8 mouse cellular contexts compared by ENCODE assay signal in genomic region chr13:41248751-41249520, GRCm38 (mm10). TPM values are rescaled to one million over a fixed set of nuclear protein-coding genes. Genes with fewer than 3 reads are reported as not detected.
DNase-seq lines count a peak whose midpoint lies in the region; ATAC-seq and TF ChIP-seq lines count a peak whose summit lies in the region.

No protein-coding gene starts in this region.

- H3K36me3 ChIP-seq in heart, embryonic 11.5 days (ENCODE audit: control insufficient read depth, insufficient read depth, low read length): no peaks in the 10 kb centered on the region
- H3K36me3 ChIP-seq in CH12.LX (replicated peaks in 1 of 2; ENCODE audit: control insufficient read depth in 1 of 2, insufficient read depth in 1 of 2, low read length in 1 of 2): peaks cover 0 to 12% of the 10 kb centered on the region in 2 experiments
- H3K36me3 ChIP-seq in embryonic facial prominence, embryonic 12.5 days: no peaks in the 10 kb centered on the region
- H3K36me3 ChIP-seq in hindbrain, embryonic 16.5 days (ENCODE audit: control insufficient read depth, insufficient read depth, low read length): no peaks in the 10 kb centered on the region

- 41% methylated on average over 12 of the region's 12 CpGs for WGBS in heart, embryonic 11.5 days (ENCODE audit: insufficient replicate concordance)
- WGBS in embryonic facial prominence, embryonic 12.5 days: 45% methylated on average over 12 of the region's 12 CpGs
- WGBS in hindbrain, embryonic 16.5 days: 40% methylated on average over 12 of the region's 12 CpGs

- in situ Hi-C loops in CH12.LX (cut with MboI; ENCODE audit: low pct_ligation_motif_present, low pct_unique_long_range_greater_than_20kb, low sequenced_read_pairs): loop anchor here (25.0 kb wide), 1 partner anchor 237 kb away; the partner anchor contains the start of genes Pak1ip1 and Tmem14c

- peak overlapping the region; percentile 86 for H3K4me3 ChIP-seq in heart, embryonic 11.5 days (ENCODE audit: low read depth, low read length)
- H3K4me3 ChIP-seq in CH12.LX (replicated peaks in 1 of 3; ENCODE audit: low read depth in 2 of 3, low read length in 2 of 3, poor library complexity in 1 of 3): peak overlapping the region; percentile 64 to 78 (median 68)
- H3K4me3 ChIP-seq in embryonic facial prominence, embryonic 12.5 days: peak overlapping the region; percentile 77
- peak overlapping the region; percentile 87 for H3K4me3 ChIP-seq in hindbrain, embryonic 16.5 days (ENCODE audit: low read length)

- dilution Hi-C loops in CH12.LX (cut with MboI; ENCODE audit: extremely low pct_ligation_motif_present, extremely low pct_unique_long_range_greater_than_20kb, low sequenced_read_pairs): no loop called here

- peaks cover 8% of the 10 kb centered on the region for H3K4me1 ChIP-seq in heart, embryonic 11.5 days (ENCODE audit: control insufficient read depth, insufficient read depth, low read length)
- peaks cover 3 to 29% of the 10 kb centered on the region in 2 experiments; a peak in 3 of 4 replicates for H3K4me1 ChIP-seq in CH12.LX (ENCODE audit: control insufficient read depth in 1 of 2, insufficient read depth in 2 of 2)
- no peaks in the 10 kb centered on the region for H3K4me1 ChIP-seq in embryonic facial prominence, embryonic 12.5 days
- peaks cover 7% of the 10 kb centered on the region for H3K4me1 ChIP-seq in hindbrain, embryonic 16.5 days (ENCODE audit: control insufficient read depth, insufficient read depth, low read depth, low read length)

- H3K9me3 ChIP-seq in heart, embryonic 11.5 days (replicated peaks; ENCODE audit: control insufficient read depth, low read length): no peaks in the 10 kb centered on the region
- H3K9me3 ChIP-seq in CH12.LX (replicated peaks; ENCODE audit: low read length): no peaks in the 10 kb centered on the region
- H3K9me3 ChIP-seq in embryonic facial prominence, embryonic 12.5 days: no peaks in the 10 kb centered on the region
- H3K9me3 ChIP-seq in hindbrain, embryonic 16.5 days (ENCODE audit: control insufficient read depth, low read length): no peaks in the 10 kb centered on the region

- no peak for TF ChIP-seq CTCF in CH12.LX (conservative IDR thresholded peaks at IDR 0.05 in 1 of 2, IDR thresholded peaks at IDR 0.05 in 1 of 2; ENCODE audit: low read depth in 2 of 2, low read length in 2 of 2)

- peak overlapping the region; percentile 77 for H3K27ac ChIP-seq in heart, embryonic 11.5 days (ENCODE audit: low read depth, low read length)
- H3K27ac ChIP-seq in CH12.LX (ENCODE audit: insufficient read depth, low read depth): no peak overlapping the region
- peak overlapping the region; percentile 63; the same call in 1 of the 2 replicates for H3K27ac ChIP-seq in embryonic facial prominence, embryonic 12.5 days
- peak overlapping the region; percentile 61 for H3K27ac ChIP-seq in hindbrain, embryonic 16.5 days (ENCODE audit: low read depth, low read length)

- TF ChIP-seq POLR2A in CH12.LX (IDR thresholded peaks at IDR 0.05; ENCODE audit: low read depth, low read length): no peak

- intact Hi-C loops in heart, postnatal 25 days (cut with DNase I): no loop called here

- H3K9ac ChIP-seq in heart, embryonic 11.5 days (ENCODE audit: low read depth, low read length): peak overlapping the region; percentile 85
- peak overlapping the region; percentile 55 for H3K9ac ChIP-seq in CH12.LX (ENCODE audit: insufficient read depth, low read depth)
- peak overlapping the region; percentile 39 for H3K9ac ChIP-seq in embryonic facial prominence, embryonic 12.5 days
- H3K9ac ChIP-seq in hindbrain, embryonic 16.5 days (ENCODE audit: low read depth, low read length): peak overlapping the region; percentile 63

- TF ChIP-seq EP300 in CH12.LX (IDR thresholded peaks at IDR 0.05; ENCODE audit: low read length): peak; percentile 51; the same call in 1 of the 2 replicates

- TF ChIP-seq RAD21 in CH12.LX (IDR thresholded peaks at IDR 0.05; ENCODE audit: low read depth, low read length): no peak

- H3K79me2 ChIP-seq in CH12.LX (replicated peaks; ENCODE audit: control insufficient read depth, extremely low read depth, insufficient read depth, poor library complexity, severe bottlenecking): no peaks in the 10 kb centered on the region; the same call in none of the 2 replicates

- H3K27me3 ChIP-seq in heart, embryonic 11.5 days (ENCODE audit: control insufficient read depth, insufficient read depth, low read length): no peaks in the 10 kb centered on the region
- no peaks in the 10 kb centered on the region for H3K27me3 ChIP-seq in CH12.LX (replicated peaks)
- H3K27me3 ChIP-seq in embryonic facial prominence, embryonic 12.5 days: no peaks in the 10 kb centered on the region
- no peaks in the 10 kb centered on the region for H3K27me3 ChIP-seq in hindbrain, embryonic 16.5 days (replicated peaks; ENCODE audit: control insufficient read depth, insufficient read depth, low read length)

- ATAC-seq in heart, embryonic 11.5 days (replicated peaks; ENCODE audit: insufficient number of reproducible peaks, low FRiP score, low TSS enrichment): no peak
- no peak for ATAC-seq in embryonic facial prominence, embryonic 12.5 days (ENCODE audit: insufficient number of reproducible peaks, insufficient read depth, low FRiP score, low TSS enrichment)
- peak; percentile 16 for ATAC-seq in hindbrain, embryonic 16.5 days

- DNase-seq in heart, postnatal 25 days (ENCODE audit: low spot score): no peak
- peak; percentile 79 for DNase-seq in CH12.LX (ENCODE audit: extremely low read depth)
- DNase-seq in lung, postnatal 10 days: peak; percentile 46
- DNase-seq in telencephalon, adult 2 months (ENCODE audit: low read depth, low spot score): peak; percentile 79
- DNase-seq in retina, embryonic 14.5 days (ENCODE audit: low spot score): no peak

- H3K4me2 ChIP-seq in heart, embryonic 11.5 days: peak overlapping the region; percentile 62
- H3K4me2 ChIP-seq in CH12.LX (ENCODE audit: insufficient read depth, low read depth, poor library complexity, severe bottlenecking): peak overlapping the region; percentile 83
- peak overlapping the region; percentile 73 for H3K4me2 ChIP-seq in embryonic facial prominence, embryonic 12.5 days (replicated peaks)
- H3K4me2 ChIP-seq in hindbrain, embryonic 16.5 days (ENCODE audit: low read length): peak overlapping the region; percentile 63

TF ChIP-seq in CH12.LX, 34 proteins besides CTCF, POLR2A, EP300 and RAD21:
- TF ChIP-seq ZC3H11A (IDR thresholded peaks at IDR 0.05; ENCODE audit: low read depth, low read length) (no peak), TBP (conservative IDR thresholded peaks at IDR 0.05; ENCODE audit: low read depth, low read length) (no peak), ETS1 (conservative IDR thresholded peaks at IDR 0.05; ENCODE audit: low read depth, low read length) (peak; percentile 36; the same call in 1 of the 2 replicates), HCFC1 (IDR thresholded peaks at IDR 0.05; ENCODE audit: low read depth, low read length) (no peak), USF2 (conservative IDR thresholded peaks at IDR 0.05; ENCODE audit: low read depth, low read length) (no peak), CHD1 (IDR thresholded peaks at IDR 0.05; ENCODE audit: low read depth, low read length) (no peak), JUND (conservative IDR thresholded peaks at IDR 0.05; ENCODE audit: low read depth, low read length) (peak; percentile 48; the same call in 1 of the 2 replicates), SIN3A (IDR thresholded peaks at IDR 0.05; ENCODE audit: low read length) (no peak), MYC (IDR thresholded peaks at IDR 0.05; ENCODE audit: low read depth, low read length) (no peak; the same call in 1 of the 2 replicates), BHLHE40 (IDR thresholded peaks at IDR 0.05; ENCODE audit: low read depth, low read length) (0 out of 2 replicates have a peak, but pooled peaks have one; percentile 30), MEF2A (IDR thresholded peaks at IDR 0.05; ENCODE audit: borderline replicate concordance, low read depth, low read length) (no peak), KAT2A (IDR thresholded peaks at IDR 0.05; ENCODE audit: insufficient replicate concordance, low read length) (no peak)

RNA-seq across cellular contexts. Expression of gene Smim13, which starts 0.7 kb away (rescaled TPM):
- polyA plus RNA-seq in heart, embryonic 11.5 days (2014; fragmentation: Nextera tagmentation; extraction: Ambion mirVana): 8.7 and 12.9 TPM in 2 replicates
- 10 to 100 TPM; 23.3 to 24.5 TPM for total RNA-seq in heart, postnatal 25 days (2021)
- total RNA-seq in CH12.LX (2012; rRNA removed) (4.4 and 5.2 TPM in 2 replicates), CH12.LX (2014; rRNA removed) (13.4 and 13.5 TPM in 2 replicates)
- polyA plus RNA-seq in CH12.LX (2012; ENCODE audit: insufficient read length, low read depth): 10.8 and 11.6 TPM in 2 replicates
- 19.3 and 21.4 TPM in 2 replicates for polyA plus RNA-seq in embryonic facial prominence, embryonic 12.5 days (2016; fragmentation: Nextera tagmentation; extraction: Ambion mirVana)
- 28.5 and 31.3 TPM in 2 replicates for polyA plus RNA-seq in hindbrain, embryonic 16.5 days (2015; fragmentation: Nextera tagmentation; extraction: Ambion mirVana)

RNA-seq across cellular contexts. Expression of gene Gm17364, which starts 24.8 kb away (rescaled TPM):
- polyA plus RNA-seq in heart, embryonic 11.5 days (2014; fragmentation: Nextera tagmentation; extraction: Ambion mirVana): not detected in 2 replicates
- total RNA-seq in heart, postnatal 25 days (2021): not detected
- total RNA-seq in CH12.LX (2012; rRNA removed): not detected in 2 replicates
- total RNA-seq in CH12.LX (2014; rRNA removed): not detected in 2 replicates
- 17.3 TPM in 1 of 2 replicates, not detected in the other for polyA plus RNA-seq in CH12.LX (2012; ENCODE audit: insufficient read length, low read depth)
- not detected in 2 replicates for polyA plus RNA-seq in embryonic facial prominence, embryonic 12.5 days (2016; fragmentation: Nextera tagmentation; extraction: Ambion mirVana)
- not detected in 2 replicates for polyA plus RNA-seq in hindbrain, embryonic 16.5 days (2015; fragmentation: Nextera tagmentation; extraction: Ambion mirVana)

RNA-seq across cellular contexts. Expression of gene Elovl2, which starts 28.7 kb away (rescaled TPM):
- 1.9 and 3.7 TPM in 2 replicates for polyA plus RNA-seq in heart, embryonic 11.5 days (2014; fragmentation: Nextera tagmentation; extraction: Ambion mirVana)
- total RNA-seq in heart, postnatal 25 days (2021): under 1 TPM in 1 of 2 experiments, not detected in 1; 0.16 TPM
- total RNA-seq in CH12.LX (2012; rRNA removed) (not detected in 2 replicates), CH12.LX (2014; rRNA removed) (not detected in 2 replicates)
- polyA plus RNA-seq in CH12.LX (2012; ENCODE audit: insufficient read length, low read depth): not detected in 2 replicates
- 14.4 and 15.5 TPM in 2 replicates for polyA plus RNA-seq in embryonic facial prominence, embryonic 12.5 days (2016; fragmentation: Nextera tagmentation; extraction: Ambion mirVana)
- polyA plus RNA-seq in hindbrain, embryonic 16.5 days (2015; fragmentation: Nextera tagmentation; extraction: Ambion mirVana): 36.4 and 43.1 TPM in 2 replicates

Comparison
In these comparisons a context has a peak if more than half of its experiments do, and no peak if none do; other contexts are left out.
1. DNase-seq: peak in CH12.LX (single experiment), lung, postnatal 10 days (single experiment) and telencephalon, adult 2 months (single experiment); none in heart, postnatal 25 days (single experiment) and retina, embryonic 14.5 days (single experiment).
2. Peak in every context shown above with its lines, with median percentiles within 50 percentile points of each other: H3K4me2 ChIP-seq, H3K4me3 ChIP-seq and H3K9ac ChIP-seq.